In genomic region chr4:147903601-147904000, GRCm38 (mm10) we compare ENCODE assay signal across 9 mouse cellular contexts. TPM values are rescaled to one million over a fixed set of nuclear protein-coding genes. Genes with fewer than 3 reads are reported as not detected.
A peak's percentile ranks its signal among the peaks of the same experiment; 100 is the strongest.
DNase-seq lines count a peak whose midpoint lies in the region; ATAC-seq lines count a peak whose summit lies in the region.
"Had no signal": no experiment of that assay in that cellular context is flagged by ENCODE, and none has a peak within 500 bp of the region (broad histone marks: within the 10 kb centered on the region; RNA-seq: fewer than 3 reads in every experiment).

No protein-coding gene starts in this region.

- H3K9me3 ChIP-seq in heart, embryonic 12.5 days (replicated peaks), result no peaks in the 10 kb centered on the region
- no peaks in the 10 kb centered on the region for H3K9me3 ChIP-seq in hindbrain, embryonic 11.5 days (ENCODE audit: control insufficient read depth, low read length)
- H3K9me3 ChIP-seq in midbrain, embryonic 12.5 days, result no peaks in the 10 kb centered on the region

- no peak for ATAC-seq in heart, embryonic 12.5 days (ENCODE audit: insufficient number of reproducible peaks, low FRiP score)
- ATAC-seq in hindbrain, embryonic 11.5 days (ENCODE audit: low FRiP score), result no peak
- no peak for ATAC-seq in midbrain, embryonic 12.5 days (ENCODE audit: low FRiP score, low read depth)
- ATAC-seq in frontal cortex, adult (ENCODE audit: low TSS enrichment), result no peak
- ATAC-seq: Patski had no signal

- no peaks in the 10 kb centered on the region for H3K27me3 ChIP-seq in heart, embryonic 12.5 days (replicated peaks)
- no peaks in the 10 kb centered on the region for H3K27me3 ChIP-seq in hindbrain, embryonic 11.5 days (ENCODE audit: control insufficient read depth, insufficient read depth, low read length)
- H3K27me3 ChIP-seq in midbrain, embryonic 12.5 days, result 0 out of 2 replicates have a peak, but pooled peaks cover 6% of the 10 kb centered on the region
- H3K27me3 ChIP-seq: Patski had no signal

- peak overlapping the region; percentile 86 for H3K27ac ChIP-seq in heart, embryonic 12.5 days (ENCODE audit: poor library complexity, severe bottlenecking)
- no peak overlapping the region for H3K27ac ChIP-seq in hindbrain, embryonic 11.5 days (ENCODE audit: low read depth, low read length)
- no peak overlapping the region for H3K27ac ChIP-seq in midbrain, embryonic 12.5 days (replicated peaks)

- H3K4me1 ChIP-seq in heart, embryonic 12.5 days (replicated peaks), result peaks cover 42% of the 10 kb centered on the region
- H3K4me1 ChIP-seq in hindbrain, embryonic 11.5 days (replicated peaks; ENCODE audit: control insufficient read depth, insufficient read depth, low read length), result peaks cover 3% of the 10 kb centered on the region; the same call in 1 of the 2 replicates
- peaks cover 14% of the 10 kb centered on the region for H3K4me1 ChIP-seq in midbrain, embryonic 12.5 days

- H3K9ac ChIP-seq in heart, embryonic 12.5 days, result peak overlapping the region; percentile 88
- H3K9ac ChIP-seq in hindbrain, embryonic 11.5 days (ENCODE audit: low read depth, low read length), result peak overlapping the region; percentile 89
- peak overlapping the region; percentile 78 for H3K9ac ChIP-seq in midbrain, embryonic 12.5 days (replicated peaks)

- H3K4me2 ChIP-seq in heart, embryonic 12.5 days, result peak overlapping the region; percentile 72
- H3K4me2 ChIP-seq in hindbrain, embryonic 11.5 days (replicated peaks; ENCODE audit: low read depth, low read length), result peak overlapping the region; percentile 60
- peak overlapping the region; percentile 61 for H3K4me2 ChIP-seq in midbrain, embryonic 12.5 days (replicated peaks)

- H3K4me3 ChIP-seq in heart, embryonic 12.5 days, result peak overlapping the region; percentile 78
- H3K4me3 ChIP-seq in hindbrain, embryonic 11.5 days (ENCODE audit: low read depth, low read length), result peak overlapping the region; percentile 81
- peak overlapping the region; percentile 93 for H3K4me3 ChIP-seq in midbrain, embryonic 12.5 days

- intact Hi-C loops in heart, postnatal 25 days (cut with DNase I), result loop anchor here (5.0 kb wide), 1 partner anchor 39 kb away; the partner anchor contains the start of gene 2510039O18Rik

- 72% methylated on average over 3 of the region's 3 CpGs for WGBS in heart, embryonic 12.5 days
- WGBS in hindbrain, embryonic 11.5 days, result 80% methylated on average over 3 of the region's 3 CpGs
- WGBS in midbrain, embryonic 12.5 days, result 79% methylated on average over 3 of the region's 3 CpGs

- DNase-seq in heart, postnatal 25 days (ENCODE audit: low spot score), result no peak
- peak; percentile 72 for DNase-seq in adrenal gland, postnatal 14 days
- no peak for DNase-seq in hindbrain, embryonic 11.5 days (ENCODE audit: low spot score)
- no peak for DNase-seq in thymus, postnatal 14 days
- DNase-seq in thymus, postnatal 4 days, result no peak

- H3K36me3 ChIP-seq in heart, embryonic 12.5 days, result peaks cover 44% of the 10 kb centered on the region
- H3K36me3 ChIP-seq in hindbrain, embryonic 11.5 days (ENCODE audit: control insufficient read depth, insufficient read depth, low read length), result 0 out of 2 replicates have a peak, but pooled peaks cover 3% of the 10 kb centered on the region
- H3K36me3 ChIP-seq in midbrain, embryonic 12.5 days, result peaks cover 38% of the 10 kb centered on the region

RNA-seq across cellular contexts. Expression of gene Mfn2, which starts 0.9 kb away (rescaled TPM):
- polyA plus RNA-seq in heart, embryonic 12.5 days (2016; fragmentation: Nextera tagmentation; extraction: Ambion mirVana), result 121 and 123 TPM in 2 replicates
- total RNA-seq in heart, postnatal 25 days (2021), result 100 to 1,000 TPM; 689 to 706 TPM
- total RNA-seq in adrenal gland, postnatal 14 days (2021), result 191 and 207 TPM in 2 replicates
- 33.2 and 39.0 TPM in 2 replicates for polyA plus RNA-seq in hindbrain, embryonic 11.5 days (2014; fragmentation: Nextera tagmentation; extraction: Ambion mirVana)
- polyA plus RNA-seq in midbrain, embryonic 12.5 days (2016; fragmentation: Nextera tagmentation; extraction: Ambion mirVana), result 65.1 and 65.4 TPM in 2 replicates

RNA-seq across cellular contexts. Expression of gene Plod1, which starts 33.0 kb away (rescaled TPM):
- polyA plus RNA-seq in heart, embryonic 12.5 days (2016; fragmentation: Nextera tagmentation; extraction: Ambion mirVana), result 46.9 and 49.6 TPM in 2 replicates
- 10 to 100 TPM; 79.5 to 97.6 TPM for total RNA-seq in heart, postnatal 25 days (2021)
- 43.7 and 44.2 TPM in 2 replicates for total RNA-seq in adrenal gland, postnatal 14 days (2021)
- polyA plus RNA-seq in hindbrain, embryonic 11.5 days (2014; fragmentation: Nextera tagmentation; extraction: Ambion mirVana), result 28.2 and 28.7 TPM in 2 replicates
- 25.1 and 27.2 TPM in 2 replicates for polyA plus RNA-seq in midbrain, embryonic 12.5 days (2016; fragmentation: Nextera tagmentation; extraction: Ambion mirVana)

RNA-seq across cellular contexts. Expression of gene Fv1, which starts 34.8 kb away (rescaled TPM):
- polyA plus RNA-seq in heart, embryonic 12.5 days (2016; fragmentation: Nextera tagmentation; extraction: Ambion mirVana), result 9.0 and 9.1 TPM in 2 replicates
- total RNA-seq in heart, postnatal 25 days (2021), result 10 to 100 TPM; 23.8 to 26.4 TPM
- 7.8 and 9.2 TPM in 2 replicates for total RNA-seq in adrenal gland, postnatal 14 days (2021)
- polyA plus RNA-seq in hindbrain, embryonic 11.5 days (2014; fragmentation: Nextera tagmentation; extraction: Ambion mirVana), result 11.8 and 15.3 TPM in 2 replicates
- 15.8 and 16.9 TPM in 2 replicates for polyA plus RNA-seq in midbrain, embryonic 12.5 days (2016; fragmentation: Nextera tagmentation; extraction: Ambion mirVana)

RNA-seq across cellular contexts. Expression of gene Miip, which starts 35.0 kb away (rescaled TPM):
- 23.4 and 26.3 TPM in 2 replicates for polyA plus RNA-seq in heart, embryonic 12.5 days (2016; fragmentation: Nextera tagmentation; extraction: Ambion mirVana)
- 1 to 10 TPM; 6.9 to 8.0 TPM for total RNA-seq in heart, postnatal 25 days (2021)
- 19.4 and 26.0 TPM in 2 replicates for total RNA-seq in adrenal gland, postnatal 14 days (2021)
- polyA plus RNA-seq in hindbrain, embryonic 11.5 days (2014; fragmentation: Nextera tagmentation; extraction: Ambion mirVana), result 32.9 and 36.7 TPM in 2 replicates
- 53.2 and 61.8 TPM in 2 replicates for polyA plus RNA-seq in midbrain, embryonic 12.5 days (2016; fragmentation: Nextera tagmentation; extraction: Ambion mirVana)

RNA-seq across cellular contexts. Expression of gene 2510039O18Rik, which starts 37.1 kb away (rescaled TPM):
- 24.6 and 24.9 TPM in 2 replicates for polyA plus RNA-seq in heart, embryonic 12.5 days (2016; fragmentation: Nextera tagmentation; extraction: Ambion mirVana)
- 10 to 100 TPM; 36.4 to 39.3 TPM for total RNA-seq in heart, postnatal 25 days (2021)
- 43.4 and 44.0 TPM in 2 replicates for total RNA-seq in adrenal gland, postnatal 14 days (2021)
- polyA plus RNA-seq in hindbrain, embryonic 11.5 days (2014; fragmentation: Nextera tagmentation; extraction: Ambion mirVana), result 13.6 and 16.7 TPM in 2 replicates
- 21.2 and 26.1 TPM in 2 replicates for polyA plus RNA-seq in midbrain, embryonic 12.5 days (2016; fragmentation: Nextera tagmentation; extraction: Ambion mirVana)
